Mouse (Mus musculus): ENCODE data around the gene Brip1.

- TF ChIP-seq CTCF (IDR thresholded peaks at IDR 0.05; ENCODE audit: insufficient read depth, low read depth, low read length), result no peak
- TF ChIP-seq POLR2A (IDR thresholded peaks at IDR 0.05; ENCODE audit: insufficient read depth, low read depth, low read length), result no peak
Observed at GRCm38 (mm10) chr11:86205876-86206275, 4.9 kb upstream of the Brip1 start.
